Mouse (Mus musculus): Measurements from ENCODE around the gene Palld. TPM values are rescaled to one million over a fixed set of nuclear protein-coding genes. Genes with fewer than 3 reads are reported as not detected.

Gene Palld
- polyA plus RNA-seq, 1 experiment from 2014 or later: 62.3 TPM

DNA sequence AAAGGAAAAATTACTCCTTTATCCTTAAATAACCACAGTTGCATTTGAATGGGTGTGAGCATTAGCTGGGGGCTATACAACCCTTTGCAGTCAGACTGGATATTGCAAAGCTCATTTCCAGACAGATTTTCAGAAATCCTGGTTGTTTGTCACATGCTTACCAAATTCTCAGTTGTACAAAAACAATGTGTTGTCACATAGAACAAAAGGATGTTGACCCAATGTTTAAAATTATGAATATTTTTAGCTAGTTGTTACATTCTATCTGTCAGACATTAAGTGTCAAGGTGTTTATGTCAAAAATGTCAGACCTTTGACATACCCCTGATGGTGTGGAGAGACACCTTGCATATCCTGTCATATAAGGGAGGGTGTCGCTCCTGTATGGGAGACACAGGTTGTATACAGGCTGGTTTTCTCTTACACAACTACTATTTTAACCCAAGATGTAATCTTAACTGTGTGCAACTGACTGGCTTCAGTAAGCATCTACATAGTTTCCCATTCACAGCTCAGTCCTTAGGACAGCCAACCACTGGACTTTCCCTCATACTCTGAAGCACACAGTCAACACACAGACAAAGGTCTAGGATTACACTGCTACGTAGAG lies 205.5 kb downstream of the Palld start:
- H3K27ac ChIP-seq (ENCODE audit: low read depth, low read length): no peak overlapping the region
- no peak overlapping the region for H3K4me3 ChIP-seq (ENCODE audit: low read depth, low read length)
- H3K27me3 ChIP-seq (replicated peaks; ENCODE audit: control insufficient read depth, insufficient read depth, low read length): no peaks in the 10 kb centered on the region
- H3K36me3 ChIP-seq (ENCODE audit: control insufficient read depth, insufficient read depth): 0 out of 2 replicates have a peak, but pooled peaks cover 7% of the 10 kb centered on the region
- H3K4me2 ChIP-seq (replicated peaks; ENCODE audit: low read depth): no peak overlapping the region
- no peak overlapping the region for H3K9ac ChIP-seq (ENCODE audit: low read depth, low read length)
- TF ChIP-seq CTCF (IDR thresholded peaks at IDR 0.05; ENCODE audit: low read depth): no peak
- no peak for ATAC-seq
- H3K9me3 ChIP-seq (ENCODE audit: control insufficient read depth): no peaks in the 10 kb centered on the region
- no peaks in the 10 kb centered on the region for H3K4me1 ChIP-seq (replicated peaks; ENCODE audit: control insufficient read depth, insufficient read depth, low read length)
- WGBS: 92% methylated on average over 2 of the region's 2 CpGs

DNA sequence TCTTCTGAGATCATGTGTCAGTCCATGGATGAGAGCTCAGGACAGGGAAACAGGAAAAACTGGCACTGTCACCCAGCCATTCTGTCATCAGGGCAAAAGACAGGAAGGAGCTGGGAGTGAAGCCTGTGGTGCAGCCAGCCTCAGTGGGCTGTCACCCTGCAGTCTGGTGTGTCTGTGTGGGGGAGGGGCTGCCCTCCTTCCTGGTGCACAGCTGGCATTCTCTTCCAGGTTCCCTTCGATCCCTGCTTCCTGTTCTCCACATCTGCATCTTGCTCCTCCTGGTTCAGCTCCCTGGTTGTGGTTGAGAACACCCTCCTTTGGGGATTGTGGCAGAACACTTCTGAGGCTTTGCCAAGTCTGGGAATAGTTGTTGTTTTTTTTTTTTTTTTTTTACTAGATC lies 207.1 kb downstream of the Palld start:
- TF ChIP-seq CTCF (IDR thresholded peaks at IDR 0.05; ENCODE audit: low read depth): no peak
- Histone ChIP-seq H3K27me3 (replicated peaks; ENCODE audit: control insufficient read depth, insufficient read depth, low read length) (no peaks in the 10 kb centered on the region), H3K4me3 (ENCODE audit: low read depth, low read length) (no peak overlapping the region), H3K4me1 (replicated peaks; ENCODE audit: control insufficient read depth, insufficient read depth, low read length) (no peaks in the 10 kb centered on the region), H3K36me3 (ENCODE audit: control insufficient read depth, insufficient read depth) (0 out of 2 replicates have a peak, but pooled peaks cover 1% of the 10 kb centered on the region), H3K9ac (ENCODE audit: low read depth, low read length) (no peak overlapping the region), H3K9me3 (ENCODE audit: control insufficient read depth) (no peaks in the 10 kb centered on the region), H3K4me2 (replicated peaks; ENCODE audit: low read depth) (no peak overlapping the region), H3K27ac (ENCODE audit: low read depth, low read length) (no peak overlapping the region)
- 44% methylated on average over 1 of the region's 1 CpGs for WGBS
- no peak for ATAC-seq

DNA sequence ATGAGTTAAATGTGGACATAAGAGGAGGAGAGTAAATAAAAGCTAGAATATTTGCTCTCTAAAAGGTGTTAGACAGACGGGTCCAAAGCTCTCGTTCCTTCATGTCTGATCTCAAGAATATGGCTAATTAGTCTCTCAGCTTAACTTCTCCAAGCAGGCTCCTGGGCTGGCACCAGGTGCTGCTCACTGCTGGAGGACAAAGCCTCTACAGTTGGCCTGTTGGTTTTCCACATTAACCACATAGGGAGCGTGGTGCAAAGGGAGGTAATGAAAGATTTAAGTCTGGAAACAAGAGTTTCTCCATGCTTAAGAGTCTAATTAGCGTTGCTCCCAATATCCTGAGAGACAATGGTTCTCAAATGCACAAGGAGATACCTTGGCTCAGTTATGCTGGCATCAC lies 209.6 kb downstream of the Palld start:
- Histone ChIP-seq H3K27me3 (replicated peaks; ENCODE audit: control insufficient read depth, insufficient read depth, low read length) (no peaks in the 10 kb centered on the region), H3K9me3 (ENCODE audit: control insufficient read depth) (no peaks in the 10 kb centered on the region), H3K4me2 (replicated peaks; ENCODE audit: low read depth) (no peak overlapping the region), H3K27ac (ENCODE audit: low read depth, low read length) (no peak overlapping the region), H3K4me1 (replicated peaks; ENCODE audit: control insufficient read depth, insufficient read depth, low read length) (no peaks in the 10 kb centered on the region), H3K36me3 (ENCODE audit: control insufficient read depth, insufficient read depth) (no peaks in the 10 kb centered on the region), H3K4me3 (ENCODE audit: low read depth, low read length) (no peak overlapping the region), H3K9ac (ENCODE audit: low read depth, low read length) (no peak overlapping the region)
- no peak for TF ChIP-seq CTCF (IDR thresholded peaks at IDR 0.05; ENCODE audit: low read depth)
- ATAC-seq: no peak
- WGBS: 71% methylated on average over 4 of the region's 4 CpGs

DNA sequence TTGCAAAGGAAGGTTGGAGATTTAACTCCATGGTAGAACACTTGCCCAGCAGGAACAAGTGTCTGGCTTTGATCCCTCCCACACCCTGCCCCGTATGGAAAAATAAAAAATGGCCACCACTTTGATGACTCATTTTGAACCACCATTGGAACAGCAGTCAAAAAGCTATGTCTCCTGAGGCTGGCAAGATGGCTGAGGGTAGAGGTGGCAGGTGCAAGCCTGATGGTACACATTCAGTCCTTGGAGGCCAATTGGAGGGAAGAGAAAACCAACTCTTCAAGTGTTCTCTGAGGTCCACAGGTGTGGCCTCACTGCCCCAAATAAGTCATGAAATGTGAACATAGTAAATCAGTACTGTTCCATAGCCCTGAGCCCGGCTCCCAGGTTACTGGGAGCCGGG lies 210.4 kb downstream of the Palld start:
- no peaks in the 10 kb centered on the region for H3K9me3 ChIP-seq (ENCODE audit: control insufficient read depth)
- no peak overlapping the region for H3K9ac ChIP-seq (ENCODE audit: low read depth, low read length)
- no peak overlapping the region for H3K4me2 ChIP-seq (replicated peaks; ENCODE audit: low read depth)
- H3K4me3 ChIP-seq (ENCODE audit: low read depth, low read length): no peak overlapping the region
- no peaks in the 10 kb centered on the region for H3K4me1 ChIP-seq (replicated peaks; ENCODE audit: control insufficient read depth, insufficient read depth, low read length)
- no peak for ATAC-seq
- 95% methylated on average over 3 of the region's 3 CpGs for WGBS
- TF ChIP-seq CTCF (IDR thresholded peaks at IDR 0.05; ENCODE audit: low read depth): no peak
- H3K27me3 ChIP-seq (replicated peaks; ENCODE audit: control insufficient read depth, insufficient read depth, low read length): no peaks in the 10 kb centered on the region
- no peak overlapping the region for H3K27ac ChIP-seq (ENCODE audit: low read depth, low read length)
- H3K36me3 ChIP-seq (ENCODE audit: control insufficient read depth, insufficient read depth): no peaks in the 10 kb centered on the region

DNA sequence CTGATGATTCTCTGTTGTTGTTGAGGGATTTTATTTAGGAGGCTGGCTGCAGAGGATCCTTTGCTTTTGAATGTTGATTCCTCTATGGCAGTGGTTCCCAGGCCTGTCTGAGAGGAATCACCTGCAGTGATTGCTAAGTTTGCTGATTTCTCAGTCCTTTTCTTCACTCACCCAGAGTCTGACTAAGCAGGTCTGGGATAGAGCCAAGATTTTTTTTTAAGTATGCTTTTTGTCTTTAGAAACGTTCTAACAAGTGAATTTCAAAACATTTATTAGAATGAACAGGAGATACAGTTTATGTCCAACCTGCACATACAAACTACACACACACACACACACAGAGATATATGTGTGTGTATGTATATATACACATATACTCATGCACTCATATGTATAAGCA lies 211.1 kb downstream of the Palld start:
- H3K27me3 ChIP-seq (replicated peaks; ENCODE audit: control insufficient read depth, insufficient read depth, low read length): no peaks in the 10 kb centered on the region
- no peak for ATAC-seq
- WGBS: 38% methylated on average over 1 of the region's 1 CpGs

DNA sequence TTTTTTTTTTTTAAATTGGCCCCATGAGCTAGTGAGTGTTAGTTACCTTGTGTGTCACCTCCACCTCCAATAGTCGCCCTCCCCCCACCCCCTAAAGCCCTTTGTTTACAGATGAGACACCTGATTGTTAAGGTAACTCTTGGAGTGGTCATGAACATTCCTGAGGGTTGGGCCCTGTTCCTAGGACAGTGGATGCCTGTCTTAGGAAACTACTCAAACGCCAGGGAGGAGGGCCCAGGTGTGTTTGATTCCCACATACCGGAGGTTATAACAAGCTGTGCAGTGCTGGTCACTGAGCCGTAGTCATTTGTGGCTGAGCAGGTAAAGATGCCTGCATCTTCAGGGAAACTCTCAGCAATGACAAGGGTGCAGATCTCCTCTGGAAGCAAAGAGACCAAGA lies 215.4 kb downstream of the Palld start:
- 63% methylated on average over 4 of the region's 4 CpGs for WGBS
- TF ChIP-seq CTCF (IDR thresholded peaks at IDR 0.05; ENCODE audit: low read depth): no peak
- Histone ChIP-seq H3K36me3 (ENCODE audit: control insufficient read depth, insufficient read depth) (0 out of 2 replicates have a peak, but pooled peaks cover 3% of the 10 kb centered on the region), H3K4me3 (ENCODE audit: low read depth, low read length) (no peak overlapping the region), H3K4me2 (replicated peaks; ENCODE audit: low read depth) (no peak overlapping the region), H3K27ac (ENCODE audit: low read depth, low read length) (no peak overlapping the region), H3K27me3 (replicated peaks; ENCODE audit: control insufficient read depth, insufficient read depth, low read length) (no peaks in the 10 kb centered on the region), H3K4me1 (replicated peaks; ENCODE audit: control insufficient read depth, insufficient read depth, low read length) (no peaks in the 10 kb centered on the region), H3K9ac (ENCODE audit: low read depth, low read length) (no peak overlapping the region), H3K9me3 (ENCODE audit: control insufficient read depth) (no peaks in the 10 kb centered on the region)
- ATAC-seq: no peak

More for the DNA sequence above, 211.1 kb downstream of the Palld start:
- Histone ChIP-seq H3K9ac (ENCODE audit: low read depth, low read length) (no peak overlapping the region), H3K27ac (ENCODE audit: low read depth, low read length) (no peak overlapping the region), H3K4me3 (ENCODE audit: low read depth, low read length) (no peak overlapping the region), H3K4me2 (replicated peaks; ENCODE audit: low read depth) (no peak overlapping the region), H3K9me3 (ENCODE audit: control insufficient read depth) (no peaks in the 10 kb centered on the region), H3K4me1 (replicated peaks; ENCODE audit: control insufficient read depth, insufficient read depth, low read length) (no peaks in the 10 kb centered on the region), H3K36me3 (ENCODE audit: control insufficient read depth, insufficient read depth) (no peaks in the 10 kb centered on the region)
- TF ChIP-seq CTCF (IDR thresholded peaks at IDR 0.05; ENCODE audit: low read depth): no peak

DNA sequence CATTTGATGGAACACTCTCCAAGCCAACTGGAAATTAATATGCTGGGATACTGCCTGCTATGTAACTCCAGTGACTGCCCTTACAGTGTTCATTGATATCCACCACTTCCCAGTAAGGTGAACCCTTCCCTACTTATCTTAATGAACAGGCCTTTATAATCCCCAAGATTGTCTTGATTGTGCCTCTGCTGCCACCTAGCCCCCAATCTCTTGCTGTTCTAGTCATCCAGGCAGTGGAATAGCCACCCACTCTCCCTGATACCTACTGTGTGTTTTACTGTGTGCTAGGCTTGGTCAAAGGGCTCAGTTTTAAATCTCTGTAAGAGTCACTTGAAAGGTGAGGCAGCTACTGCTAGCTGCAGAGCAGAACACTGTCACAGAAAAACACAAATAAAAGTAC lies 216.2 kb downstream of the Palld start:
- H3K9ac ChIP-seq (ENCODE audit: low read depth, low read length): no peak overlapping the region
- ATAC-seq: no peak
- peak; percentile 80 for TF ChIP-seq CTCF (IDR thresholded peaks at IDR 0.05; ENCODE audit: low read depth)
- no peak overlapping the region for H3K27ac ChIP-seq (ENCODE audit: low read depth, low read length)
- no peaks in the 10 kb centered on the region for H3K27me3 ChIP-seq (replicated peaks; ENCODE audit: control insufficient read depth, insufficient read depth, low read length)
- no peaks in the 10 kb centered on the region for H3K4me1 ChIP-seq (replicated peaks; ENCODE audit: control insufficient read depth, insufficient read depth, low read length)
- H3K4me3 ChIP-seq (ENCODE audit: low read depth, low read length): no peak overlapping the region
- H3K36me3 ChIP-seq (ENCODE audit: control insufficient read depth, insufficient read depth): 0 out of 2 replicates have a peak, but pooled peaks cover 3% of the 10 kb centered on the region
- H3K9me3 ChIP-seq (ENCODE audit: control insufficient read depth): no peaks in the 10 kb centered on the region
- no peak overlapping the region for H3K4me2 ChIP-seq (replicated peaks; ENCODE audit: low read depth)
